Mouse (Mus musculus) leukemia stem cell, adult 10-12 weeks (primary cell): ENCODE results near the gene Rps6kc1. TPM values are rescaled to one million over a fixed set of nuclear protein-coding genes. Genes with fewer than 3 reads are reported as not detected.

ENCODE experiments used
- polyA plus RNA-seq: library from polyadenylated mRNA; stranded (reverse); fragments of >175 nt; gene quantifications from 2 replicates; pipeline ENCODE4 v1.2.3, GENCODE M21; 2012; ENCODE audit warnings: low replicate concordance

Gene Rps6kc1
- 12.5 and 17.5 TPM in 2 replicates for polyA plus RNA-seq

GRCm38 (mm10) chr1:190911415-190912123, at the start of gene Rps6kc1:
Rps6kc1 (minus strand) TSS chr1:190911770.

GRCm38 (mm10) chr1:190924812-190925211, 13.2 kb upstream of the Rps6kc1 start, which contains the start of gene Angel2:
Angel2 (plus strand) TSS chr1:190925112.

Other genes starting within 250 kb of the Rps6kc1 start
- gene Angel2, start 13.3 kb upstream of the Rps6kc1 start, polyA plus RNA-seq: 7.3 and 7.5 TPM in 2 replicates
- 0.77 and 1.3 TPM in 2 replicates for gene Vash2, start 67.5 kb upstream of the Rps6kc1 start, polyA plus RNA-seq
- gene Flvcr1, start 114.4 kb upstream of the Rps6kc1 start, polyA plus RNA-seq: 24.0 and 28.2 TPM in 2 replicates
- not detected in 2 replicates for gene Spata45, start 124.9 kb upstream of the Rps6kc1 start, polyA plus RNA-seq
- 0.20 and 0.52 TPM in 2 replicates for gene Tatdn3, start 151.2 kb upstream of the Rps6kc1 start, polyA plus RNA-seq
- 8.4 and 9.4 TPM in 2 replicates for gene Nsl1, start 151.2 kb upstream of the Rps6kc1 start, polyA plus RNA-seq
- 5.5 and 11.2 TPM in 2 replicates for gene Batf3, start 186.1 kb upstream of the Rps6kc1 start, polyA plus RNA-seq